Mouse (Mus musculus) heart, embryonic 11.5 days (tissue): ENCODE data around the gene 6030445D17Rik. TPM values are rescaled to one million over a fixed set of nuclear protein-coding genes. Genes with fewer than 3 reads are reported as not detected.
A peak's percentile ranks its signal among the peaks of the same experiment; 100 is the strongest.

ENCODE experiments used
- ATAC-seq: fragments of 200-750 bp; cut with Nextera tagmentation; replicated peaks from 2 replicates; pipeline ENCODE4 v1.8.0; 2017; ENCODE audit warnings: moderate library complexity; ENCODE audit not compliant: insufficient number of reproducible peaks, low FRiP score, low TSS enrichment
- H3K27ac ChIP-seq: fragments of 300-500 bp; sonication (generic); 2 replicates; pipeline ENCODE4 v1.5.1; 2014; ENCODE audit warnings: mild to moderate bottlenecking, low read depth, low read length
- H3K27me3 ChIP-seq: fragments of 300-500 bp; sonication (generic); 2 replicates; pipeline ENCODE4 v1.6.1; 2014; ENCODE audit warnings: mild to moderate bottlenecking, low read length, mixed read lengths; ENCODE audit not compliant: control insufficient read depth, insufficient read depth
- H3K36me3 ChIP-seq: fragments of 300-500 bp; sonication (generic); 2 replicates; pipeline ENCODE4 v1.6.1; 2014; ENCODE audit warnings: mild to moderate bottlenecking, low read length, moderate library complexity, mixed read lengths; ENCODE audit not compliant: control insufficient read depth, insufficient read depth
- H3K4me1 ChIP-seq: fragments of 300-500 bp; sonication (generic); 2 replicates; pipeline ENCODE4 v1.6.1; 2014; ENCODE audit warnings: low read length; ENCODE audit not compliant: control insufficient read depth, insufficient read depth
- H3K4me2 ChIP-seq: fragments of 300-500 bp; sonication (generic); 2 replicates; pipeline ENCODE4 v1.6.1; 2014; ENCODE audit warnings: mild to moderate bottlenecking, moderate library complexity
- H3K4me3 ChIP-seq: fragments of 300-500 bp; sonication (generic); 2 replicates; pipeline ENCODE4 v1.5.1; 2014; ENCODE audit warnings: low read depth, low read length
- H3K9ac ChIP-seq: fragments of 300-500 bp; sonication (generic); 2 replicates; pipeline ENCODE4 v1.6.1; 2014; ENCODE audit warnings: mild to moderate bottlenecking, low read depth, low read length, moderate library complexity
- H3K9me3 ChIP-seq: fragments of 300-500 bp; sonication (generic); replicated peaks from 2 replicates; pipeline ENCODE4 v1.6.1; 2016; ENCODE audit warnings: low read length; ENCODE audit not compliant: control insufficient read depth
- WGBS: fragments of 180-500 bp; shearing (Covaris S2); extraction: QIAGEN DNeasy Blood & Tissue Kit; methylation state at CpG from one replicate; pipeline ENCODE4 v1.1.7; 2014; ENCODE audit not compliant: insufficient replicate concordance; 5-methylcytosine and 5-hydroxymethylcytosine counted together
- polyA plus RNA-seq: library from polyadenylated mRNA; unstranded; fragments of >200 nt; fragmentation: Nextera tagmentation; extraction: Ambion mirVana; gene quantifications from 2 replicates; pipeline ENCODE4 v1.2.1, GENCODE M21; 2014

6030445D17Rik gene
- polyA plus RNA-seq, 1 experiment from 2014 or later: 0.29 TPM

DNA sequence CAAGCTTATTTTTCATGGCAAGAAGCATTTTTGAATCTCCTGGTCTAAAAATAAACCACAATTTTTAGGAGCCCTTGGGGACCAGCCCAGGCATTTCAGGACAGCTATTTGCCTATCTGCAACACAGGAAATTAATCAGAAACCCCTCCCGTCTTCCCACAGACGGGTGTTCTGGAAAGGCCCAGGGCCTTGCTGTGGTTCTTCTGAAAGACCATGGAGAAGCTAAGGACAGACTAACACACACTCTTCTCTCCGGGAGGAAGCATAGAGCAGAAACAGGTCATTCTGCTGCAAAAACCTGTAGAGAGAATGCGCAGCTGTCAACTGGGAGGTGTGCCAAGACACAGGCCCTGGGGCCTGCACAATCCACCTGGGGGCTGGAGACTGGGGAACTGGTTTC, 4.2 kb downstream of the 6030445D17Rik start:
- Histone ChIP-seq H3K4me3 (no peak overlapping the region), H3K9me3 (no peaks in the 10 kb centered on the region), H3K27ac (no peak overlapping the region), H3K27me3 (peaks cover 5% of the 10 kb centered on the region; the same call in 1 of the 2 replicates), H3K4me1 (peaks cover 21% of the 10 kb centered on the region), H3K9ac (0 out of 2 replicates have a peak overlapping the region, but pooled peaks have one; percentile 2), H3K36me3 (no peaks in the 10 kb centered on the region), H3K4me2 (no peak overlapping the region)
- WGBS: 41% methylated on average over 4 of the region's 4 CpGs
- ATAC-seq: no peak

DNA sequence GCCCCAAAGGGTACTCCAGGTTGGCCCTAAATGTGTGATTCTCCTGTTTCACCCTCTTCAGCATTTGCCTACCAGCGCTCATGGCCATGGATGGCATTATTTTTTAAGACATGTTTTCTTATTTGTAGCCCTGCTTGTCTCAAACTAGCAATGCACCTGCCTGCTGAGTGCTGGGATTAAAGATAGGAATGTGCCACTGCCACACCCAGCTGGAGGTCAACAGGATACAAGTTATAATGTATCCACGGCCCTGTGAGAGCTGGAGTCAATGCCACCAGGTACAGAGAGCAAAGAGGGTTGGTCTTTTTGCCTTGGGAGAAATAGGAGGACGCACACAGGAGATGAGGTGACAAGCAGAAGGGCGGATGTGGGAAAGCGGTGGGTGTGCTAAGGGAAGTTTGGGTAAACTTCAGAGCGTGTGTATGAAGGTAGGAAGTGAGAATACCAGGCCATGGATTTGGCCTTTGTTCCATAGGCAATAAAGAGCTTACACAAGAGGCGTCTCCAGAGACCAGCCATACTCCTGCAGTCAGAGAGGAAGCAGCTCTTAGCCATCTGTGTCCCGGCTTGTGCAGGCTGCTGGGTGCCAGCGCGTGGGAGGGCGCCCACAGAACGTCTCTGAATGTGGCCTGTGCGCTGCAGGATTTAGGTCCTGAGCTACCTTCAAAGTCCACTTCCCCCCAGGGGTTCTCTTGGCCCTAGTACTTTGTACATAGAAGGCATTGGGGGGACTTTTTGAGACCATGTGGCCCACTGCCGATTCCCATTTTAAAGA, 6.7 kb downstream of the 6030445D17Rik start:
- Histone ChIP-seq H3K9me3 (no peaks in the 10 kb centered on the region), H3K27ac (no peak overlapping the region), H3K4me2 (peak overlapping the region; percentile 74), H3K27me3 (no peaks in the 10 kb centered on the region), H3K36me3 (no peaks in the 10 kb centered on the region), H3K4me3 (no peak overlapping the region), H3K9ac (no peak overlapping the region), H3K4me1 (peaks cover 20% of the 10 kb centered on the region)
- 71% methylated on average over 14 of the region's 14 CpGs for WGBS
- no peak for ATAC-seq

DNA sequence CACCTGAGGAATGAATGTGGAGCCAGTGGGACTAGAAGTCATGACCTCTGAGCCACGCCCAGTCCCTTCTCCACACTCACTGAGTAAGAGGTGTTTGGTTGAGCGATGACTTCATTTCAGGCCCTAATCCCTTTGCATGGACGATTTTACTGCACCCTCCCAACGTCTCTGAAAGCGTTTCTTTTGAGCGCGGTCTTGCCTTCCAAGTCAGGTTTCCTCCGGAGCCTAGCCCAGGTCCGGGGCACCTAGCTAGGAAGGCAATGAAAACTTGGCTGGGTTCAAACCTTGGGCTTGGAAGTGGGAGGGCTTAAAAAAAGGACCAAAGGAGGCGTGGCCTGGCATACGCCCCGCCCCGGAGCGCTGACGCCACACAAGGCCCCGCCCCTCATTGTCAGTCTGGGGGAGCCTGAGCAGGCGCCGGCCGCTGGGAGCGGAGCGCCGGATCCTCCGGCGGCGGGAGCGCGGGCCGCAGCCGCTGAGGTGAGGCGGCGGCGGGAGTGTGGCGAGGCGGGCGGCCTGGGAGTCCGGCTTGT, 7.4 kb downstream of the 6030445D17Rik start, which contains the start of gene Luzp1:
Luzp1 (plus strand) TSS at position 391 of the 533 bp plus-strand sequence.
- H3K4me3 ChIP-seq: peak within 1 kb of the TSS; percentile 69
- H3K9me3 ChIP-seq: no peaks in the 10 kb centered on the region
- peak within 1 kb of the TSS; percentile 91 for H3K27ac ChIP-seq
- no peaks in the 10 kb centered on the region for H3K27me3 ChIP-seq
- peak within 1 kb of the TSS; percentile 97 for H3K9ac ChIP-seq
- H3K4me2 ChIP-seq: peak within 1 kb of the TSS; percentile 74
- ATAC-seq: peak; percentile 84
- H3K36me3 ChIP-seq: no peaks in the 10 kb centered on the region
- 2% methylated on average over 30 of the region's 36 CpGs for WGBS
- peaks cover 23% of the 10 kb centered on the region for H3K4me1 ChIP-seq

DNA sequence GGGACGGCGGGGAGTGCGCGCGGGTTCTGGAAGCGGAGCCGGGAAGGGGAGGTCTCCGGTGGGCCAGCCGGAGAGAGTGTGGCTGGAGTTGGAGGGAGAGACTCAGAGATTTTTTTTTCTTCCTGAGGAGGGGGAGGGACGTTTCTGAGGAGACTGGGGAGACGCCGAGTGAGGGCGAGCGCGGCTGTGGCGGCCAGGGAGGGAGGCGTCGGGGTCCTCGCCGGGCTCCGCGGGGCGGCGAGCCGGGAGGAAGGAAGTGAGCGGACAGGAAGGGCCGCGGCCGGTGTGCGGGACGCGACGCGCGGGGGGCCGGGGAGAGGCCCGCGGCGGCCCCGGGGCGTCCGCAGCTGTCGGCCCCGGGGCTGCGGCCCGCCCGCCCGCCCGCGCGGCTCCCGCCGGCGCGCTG, 7.9 kb downstream of the 6030445D17Rik start:
- peak; percentile 79 for ATAC-seq
- Histone ChIP-seq H3K27ac (peak overlapping the region; percentile 91), H3K36me3 (no peaks in the 10 kb centered on the region), H3K9ac (peak overlapping the region; percentile 97), H3K27me3 (no peaks in the 10 kb centered on the region), H3K4me3 (peak overlapping the region; percentile 69), H3K4me2 (peak overlapping the region; percentile 74), H3K9me3 (no peaks in the 10 kb centered on the region), H3K4me1 (peaks cover 23% of the 10 kb centered on the region)
- WGBS: 1% methylated on average over 27 of the region's 55 CpGs

DNA sequence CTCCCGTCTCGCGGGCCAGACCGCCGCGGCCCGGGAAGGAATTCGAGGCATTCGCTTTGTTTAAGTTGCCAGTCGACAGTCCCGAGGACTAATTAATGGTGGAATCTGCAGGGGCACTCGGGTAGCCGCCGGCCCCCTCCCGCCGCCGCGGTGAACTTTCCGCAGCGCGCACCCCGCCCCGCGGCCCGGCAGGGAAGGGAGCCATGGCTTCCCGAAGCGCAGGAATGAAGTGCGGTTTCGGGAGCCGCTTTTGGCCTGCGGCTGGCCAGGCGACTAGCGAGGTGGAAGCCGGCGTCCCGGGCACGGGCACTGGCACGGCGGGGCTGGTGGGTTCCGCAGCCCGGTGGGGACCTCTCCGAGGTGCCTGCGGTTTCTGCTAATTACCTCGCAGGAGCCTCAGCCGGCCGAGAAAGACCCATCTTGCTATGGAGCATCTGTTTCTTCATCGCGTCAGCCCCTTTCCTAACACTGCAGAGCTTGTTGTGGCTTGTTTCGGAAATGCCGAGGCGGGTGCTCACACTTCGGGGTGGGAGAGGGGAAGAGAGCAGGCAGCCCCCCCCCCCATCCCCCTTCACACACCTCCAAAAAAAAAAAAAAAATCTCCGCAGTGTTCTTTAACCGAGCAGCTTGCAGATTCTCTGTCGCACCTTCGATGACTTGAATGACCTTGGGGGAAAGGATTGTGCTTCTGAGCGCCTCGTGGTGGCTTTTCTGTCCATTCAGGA, 8.5 kb downstream of the 6030445D17Rik start:
- peaks cover 23% of the 10 kb centered on the region for H3K4me1 ChIP-seq
- WGBS: 1% methylated on average over 58 of the region's 58 CpGs
- H3K27me3 ChIP-seq: no peaks in the 10 kb centered on the region
- H3K36me3 ChIP-seq: no peaks in the 10 kb centered on the region
- H3K9me3 ChIP-seq: no peaks in the 10 kb centered on the region
- H3K27ac ChIP-seq: peak overlapping the region; percentile 91
- H3K4me3 ChIP-seq: peak overlapping the region; percentile 69
- peak overlapping the region; percentile 74 for H3K4me2 ChIP-seq
- H3K9ac ChIP-seq: peak overlapping the region; percentile 97
- peak; percentile 14; the same call in 1 of the 2 replicates for ATAC-seq

DNA sequence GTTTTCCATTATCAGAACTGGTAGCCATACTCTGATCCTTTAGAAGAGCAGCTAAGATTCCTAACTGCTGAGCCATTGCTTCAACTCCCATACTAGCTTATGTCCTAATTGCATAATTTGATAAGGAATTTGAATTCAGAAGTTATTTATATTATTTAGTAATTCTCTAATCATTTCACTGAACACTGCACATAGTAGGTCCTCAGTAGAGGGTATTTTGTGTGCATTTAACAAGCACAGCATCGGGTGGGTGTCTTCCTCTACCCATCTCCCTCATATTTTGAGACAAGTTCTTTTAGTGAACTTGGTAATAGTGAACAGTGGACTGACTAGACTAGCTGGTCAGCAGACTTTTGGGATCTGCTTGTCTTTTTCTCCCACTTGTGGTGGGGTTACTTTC, 14.6 kb downstream of the 6030445D17Rik start:
- 87% methylated on average over 1 of the region's 1 CpGs for WGBS
- H3K27me3 ChIP-seq: no peaks in the 10 kb centered on the region

DNA sequence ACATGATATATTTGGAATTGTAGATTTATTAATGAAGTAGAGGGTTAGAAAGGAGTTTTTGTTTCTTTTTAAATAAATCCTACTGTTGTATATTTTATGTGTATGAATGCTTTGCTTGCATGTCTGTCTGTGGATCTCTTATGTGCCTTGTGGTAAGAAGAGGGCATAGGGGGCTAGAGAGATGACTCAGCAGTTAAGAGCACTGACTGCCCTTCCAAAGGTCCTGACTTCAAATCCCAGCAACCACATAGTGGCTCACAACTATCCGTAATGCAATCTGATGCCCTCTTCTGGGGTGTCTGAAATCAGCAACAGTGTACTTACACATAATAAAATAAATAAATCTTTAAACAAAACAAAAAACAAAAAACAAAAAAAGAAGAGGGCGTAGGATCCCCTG, 24.5 kb downstream of the 6030445D17Rik start:
- Histone ChIP-seq H3K27me3 (no peaks in the 10 kb centered on the region), H3K27ac (no peak overlapping the region), H3K9me3 (no peaks in the 10 kb centered on the region), H3K36me3 (no peaks in the 10 kb centered on the region), H3K4me3 (no peak overlapping the region), H3K4me2 (no peak overlapping the region), H3K9ac (no peak overlapping the region), H3K4me1 (no peaks in the 10 kb centered on the region)
- no peak for ATAC-seq
- WGBS: 83% methylated on average over 2 of the region's 2 CpGs

More for the DNA sequence above, 14.6 kb downstream of the 6030445D17Rik start:
- H3K36me3 ChIP-seq: no peaks in the 10 kb centered on the region
- ATAC-seq: no peak
- H3K4me2 ChIP-seq: no peak overlapping the region
- no peak overlapping the region for H3K9ac ChIP-seq
- H3K9me3 ChIP-seq: no peaks in the 10 kb centered on the region
- no peak overlapping the region for H3K27ac ChIP-seq
- H3K4me3 ChIP-seq: no peak overlapping the region
- peaks cover 8% of the 10 kb centered on the region for H3K4me1 ChIP-seq

DNA sequence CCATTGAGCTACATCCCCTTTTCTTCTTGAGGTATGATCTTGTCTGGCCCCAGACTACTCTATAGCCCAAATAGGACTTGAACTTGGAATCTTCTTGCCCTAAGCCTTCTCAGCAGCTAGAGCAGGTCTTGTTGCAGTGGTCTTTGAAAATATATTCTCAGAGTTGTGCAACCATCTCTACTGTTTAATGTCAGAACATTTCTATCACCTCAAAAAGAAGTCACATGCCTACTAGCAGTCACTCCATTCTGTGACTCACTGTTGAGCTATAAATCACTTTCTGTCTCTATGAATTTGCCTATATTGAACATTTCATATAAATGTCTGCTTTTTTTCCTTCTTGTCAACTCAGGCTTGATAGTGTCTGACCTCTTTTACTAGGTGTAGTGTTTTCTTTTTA, 33.9 kb downstream of the 6030445D17Rik start:
- Histone ChIP-seq H3K4me3 (no peak overlapping the region), H3K36me3 (no peaks in the 10 kb centered on the region)
- no peak for ATAC-seq

More for the DNA sequence above, 33.9 kb downstream of the 6030445D17Rik start:
- Histone ChIP-seq H3K9ac (no peak overlapping the region), H3K9me3 (no peaks in the 10 kb centered on the region), H3K4me1 (peaks cover 8% of the 10 kb centered on the region), H3K27me3 (no peaks in the 10 kb centered on the region), H3K4me2 (no peak overlapping the region), H3K27ac (no peak overlapping the region)
